9 mouse cellular contexts compared by ENCODE assay signal in the genomic region with DNA sequence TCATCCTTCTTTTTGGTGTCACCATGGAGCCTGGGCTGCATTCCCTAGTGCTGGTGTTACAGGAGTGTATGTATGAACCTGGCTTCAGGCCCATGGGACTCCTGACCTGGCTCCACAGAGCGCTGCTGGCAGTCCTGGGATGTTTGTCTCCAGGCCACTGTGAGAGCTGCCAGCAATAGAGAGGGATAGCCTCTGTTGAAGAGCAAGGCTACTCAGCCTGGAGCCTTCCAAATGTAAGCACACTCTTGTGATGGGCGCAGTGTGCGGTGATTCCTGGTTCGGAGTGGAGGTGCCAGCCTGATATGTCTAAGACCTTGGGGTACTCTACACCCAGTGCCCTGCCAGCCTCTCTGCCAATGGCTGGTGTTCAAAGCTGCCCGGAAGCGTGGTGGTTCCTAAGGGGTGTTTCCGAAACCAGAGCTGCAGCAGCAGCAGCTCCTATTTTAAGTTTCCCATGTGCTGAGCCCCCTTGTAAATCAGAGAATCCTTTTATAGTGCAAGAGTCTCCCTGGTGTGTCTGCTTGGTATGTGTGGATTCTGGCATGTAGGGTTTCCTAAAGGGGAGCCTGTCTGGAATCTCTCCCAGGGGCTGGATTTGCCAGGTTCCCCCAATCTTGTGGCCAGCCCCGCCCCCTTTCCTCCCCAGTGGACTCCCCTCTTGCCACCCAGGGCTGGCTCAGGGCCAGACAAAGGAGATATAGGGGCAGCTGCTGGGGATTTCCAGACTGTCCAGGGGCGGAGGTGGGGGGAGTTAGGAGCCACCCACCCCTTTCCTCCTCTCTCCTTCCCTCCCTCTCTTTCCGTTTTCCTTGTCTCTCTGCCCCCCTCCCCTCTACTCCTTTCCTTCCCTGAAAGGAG. TPM values are rescaled to one million over a fixed set of nuclear protein-coding genes. Genes with fewer than 3 reads are reported as not detected.
DNase-seq lines count a peak whose midpoint lies in the region; ATAC-seq lines count a peak whose summit lies in the region.
"Had no signal": no experiment of that assay in that cellular context is flagged by ENCODE, and none has a peak within 500 bp of the region (broad histone marks: within the 10 kb centered on the region; RNA-seq: fewer than 3 reads in every experiment).

No protein-coding gene starts in this region.

- H3K4me3 ChIP-seq in neural tube, embryonic 15.5 days (replicated peaks), result peak overlapping the region; percentile 68

- peaks cover 6% of the 10 kb centered on the region; the same call in 1 of the 2 replicates for H3K27me3 ChIP-seq in neural tube, embryonic 15.5 days (replicated peaks)

- DNase-seq in cerebellum, adult 9-10 months, result peak; percentile 69
- DNase-seq in cerebellum, adult 11 months, result no peak
- DNase-seq in urinary bladder, adult 2 months (ENCODE audit: low spot score), result peak; percentile 27
- no peak for DNase-seq in urinary bladder, postnatal 25 days (ENCODE audit: low spot score)
- peak; percentile 69 to 79 for DNase-seq in kidney, adult 8-10 months
- no peak for DNase-seq in layer of hippocampus, adult 8-10 months (ENCODE audit: low spot score in 2 of 2)

- ATAC-seq in neural tube, embryonic 15.5 days (ENCODE audit: low FRiP score), result no peak
- no peak for ATAC-seq in CD4-positive, CD25-positive, alpha-beta regulatory T cell, adult 4 months

- peak overlapping the region; percentile 78 for H3K27ac ChIP-seq in neural tube, embryonic 15.5 days (replicated peaks)

- peaks cover 48% of the 10 kb centered on the region for H3K4me1 ChIP-seq in neural tube, embryonic 15.5 days

- H3K9ac ChIP-seq in neural tube, embryonic 15.5 days (replicated peaks), result peak overlapping the region; percentile 73

- 54% methylated on average over 10 of the region's 10 CpGs for WGBS in neural tube, embryonic 15.5 days

- H3K9me3 ChIP-seq in neural tube, embryonic 15.5 days (replicated peaks), result no peaks in the 10 kb centered on the region
- H3K9me3 ChIP-seq: megakaryocyte, embryonic 14.5 days had no signal

- H3K4me2 ChIP-seq in neural tube, embryonic 15.5 days, result peak overlapping the region; percentile 93

- H3K36me3 ChIP-seq in neural tube, embryonic 15.5 days, result no peaks in the 10 kb centered on the region

RNA-seq across cellular contexts. Expression of a gene that starts 9.0 kb away (rescaled TPM):
- polyA plus RNA-seq in urinary bladder, adult 2 months (2012; rRNA removed), result 26.0 and 33.0 TPM in 2 replicates
- polyA plus RNA-seq in neural tube, embryonic 15.5 days (2015; fragmentation: Nextera tagmentation; extraction: Ambion mirVana), result 8.0 and 9.2 TPM in 2 replicates
- 10 to 100 TPM; 75.7 to 83.2 (median 78.4) TPM for total RNA-seq in layer of hippocampus, adult 8-10 months (2022)
- not detected for polyA plus RNA-seq in CD4-positive, CD25-positive, alpha-beta regulatory T cell, adult 4 months (2017; shearing (Covaris generic))

RNA-seq across cellular contexts. Expression of a gene that starts 44.0 kb away (rescaled TPM):
- polyA plus RNA-seq in urinary bladder, adult 2 months (2012; rRNA removed), result 9.1 and 9.7 TPM in 2 replicates
- polyA plus RNA-seq in neural tube, embryonic 15.5 days (2015; fragmentation: Nextera tagmentation; extraction: Ambion mirVana), result 7.7 and 8.4 TPM in 2 replicates
- 10 to 100 TPM; 71.5 to 89.3 (median 79.6) TPM for total RNA-seq in layer of hippocampus, adult 8-10 months (2022)
- polyA plus RNA-seq in CD4-positive, CD25-positive, alpha-beta regulatory T cell, adult 4 months (2017; shearing (Covaris generic)), result 1 to 10 TPM; 7.6 to 8.4 TPM

RNA-seq across cellular contexts. Expression of a gene that starts 54.4 kb away (rescaled TPM):
- 0.11 and 0.25 TPM in 2 replicates for polyA plus RNA-seq in urinary bladder, adult 2 months (2012; rRNA removed)
- polyA plus RNA-seq in neural tube, embryonic 15.5 days (2015; fragmentation: Nextera tagmentation; extraction: Ambion mirVana), result 0.33 and 0.46 TPM in 2 replicates
- under 1 TPM; 0.14 to 0.59 (median 0.34) TPM for total RNA-seq in layer of hippocampus, adult 8-10 months (2022)
- under 1 TPM; 0.16 to 0.30 TPM for polyA plus RNA-seq in CD4-positive, CD25-positive, alpha-beta regulatory T cell, adult 4 months (2017; shearing (Covaris generic))

Comparison
In these comparisons a context has a peak if more than half of its experiments do, and no peak if none do; other contexts are left out.
1. DNase-seq: peak in cerebellum, adult 9-10 months (single experiment), urinary bladder, adult 2 months (single experiment) and kidney, adult 8-10 months (2 of 2); none in cerebellum, adult 11 months (single experiment), urinary bladder, postnatal 25 days (single experiment) and layer of hippocampus, adult 8-10 months (0 of 2).